Mouse (Mus musculus) heart, postnatal 0 days (tissue): ENCODE measurements around the gene Srrm1.
A peak's percentile ranks its signal among the peaks of the same experiment; 100 is the strongest.

ENCODE experiments used
- CTCF ChIP-seq: IDR thresholded peaks from 2 replicates; pipeline ENCODE4 v1.5.1; 2016; ENCODE audit warnings: antibody characterized with exemption, control low read depth, low read depth
- EP300 ChIP-seq: IDR thresholded peaks from 2 replicates; pipeline ENCODE4 v1.6.1; 2016; ENCODE audit warnings: antibody characterized with exemption, low read depth

GRCm38 (mm10) chr4:135306971-135307632 is 46.0 kb downstream of the Srrm1 start:
- TF ChIP-seq CTCF (no peak), EP300 (peak; percentile 49; the same call in 1 of the 2 replicates)
